Mouse (Mus musculus): ENCODE measurements around the gene Itgb2. TPM values are rescaled to one million over a fixed set of nuclear protein-coding genes. Genes with fewer than 3 reads are reported as not detected.

Itgb2 gene
- polyA plus RNA-seq, 1 experiment = 154 TPM

- no peak for DNase-seq (ENCODE audit: low read depth in 1 of 2, low spot score in 2 of 2)
- peak overlapping the region; percentile 94 for H3K27ac ChIP-seq (ENCODE audit: insufficient read depth, low read length)
- no peaks in the 10 kb centered on the region for H3K36me3 ChIP-seq (ENCODE audit: control insufficient read depth, insufficient read depth, low read length)
- no peak for TF ChIP-seq CTCF (IDR thresholded peaks at IDR 0.05; ENCODE audit: extremely low read depth, insufficient read depth, insufficient read length, insufficient replicate concordance)
- TF ChIP-seq POLR2A (IDR thresholded peaks at IDR 0.05; ENCODE audit: low read depth, low read length) = no peak
- peaks cover 7% of the 10 kb centered on the region; the same call in 1 of the 2 replicates for H3K4me1 ChIP-seq (ENCODE audit: control insufficient read depth, insufficient read depth, insufficient read length)
- WGBS = 9% methylated on average over 8 of the region's 8 CpGs
- H3K27me3 ChIP-seq (ENCODE audit: control insufficient read depth, insufficient read depth, low read length) = no peaks in the 10 kb centered on the region
- H3K4me3 ChIP-seq (ENCODE audit: extremely low read depth, insufficient read depth, insufficient read length) = peak overlapping the region; percentile 88
Measured at GRCm38 (mm10) chr10:77582285-77582618, 52.2 kb downstream of the Itgb2 start.

DNA sequence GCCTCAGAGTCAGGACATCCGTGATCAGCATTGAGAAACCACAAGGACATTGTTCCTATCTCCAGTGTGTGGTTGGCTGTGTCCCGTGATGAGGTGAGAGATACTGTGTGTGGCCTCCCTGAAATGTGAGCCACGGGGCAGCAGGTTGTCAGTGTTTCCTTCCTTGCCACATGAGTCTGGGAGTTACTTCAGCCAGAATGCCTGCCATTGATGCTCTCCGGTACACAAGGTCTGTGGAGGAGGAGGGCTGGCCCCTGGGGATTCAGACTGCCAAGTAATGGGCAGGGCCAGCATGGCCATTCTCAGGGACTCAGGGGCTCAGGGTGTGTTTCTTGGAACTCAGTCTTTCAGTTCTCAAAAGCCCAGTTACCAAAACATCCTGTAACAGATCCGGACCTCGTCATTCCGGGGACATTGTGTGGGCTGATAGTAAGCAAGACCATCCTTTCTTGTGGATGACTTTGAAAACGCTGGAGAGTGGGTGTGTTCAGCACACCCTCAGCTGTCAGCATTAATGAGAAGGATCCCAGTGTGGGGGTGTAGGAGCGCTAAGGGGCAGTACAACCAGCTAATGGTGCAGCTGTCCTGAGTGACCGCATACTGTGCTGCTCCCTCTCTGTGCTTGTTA is 53.9 kb downstream of the Itgb2 start:
- DNase-seq (ENCODE audit: low read depth in 1 of 2, low spot score in 2 of 2) = no peak
- 48% methylated on average over 10 of the region's 10 CpGs for WGBS
- TF ChIP-seq POLR2A (IDR thresholded peaks at IDR 0.05; ENCODE audit: low read depth, low read length) (no peak), CTCF (IDR thresholded peaks at IDR 0.05; ENCODE audit: extremely low read depth, insufficient read depth, insufficient read length, insufficient replicate concordance) (no peak)
- H3K4me1 ChIP-seq (ENCODE audit: control insufficient read depth, insufficient read depth, insufficient read length) = peaks cover 7% of the 10 kb centered on the region; the same call in 1 of the 2 replicates
- H3K36me3 ChIP-seq (ENCODE audit: control insufficient read depth, insufficient read depth, low read length) = 0 out of 2 replicates have a peak, but pooled peaks cover 2% of the 10 kb centered on the region
- no peaks in the 10 kb centered on the region for H3K27me3 ChIP-seq (ENCODE audit: control insufficient read depth, insufficient read depth, low read length)
- H3K27ac ChIP-seq (ENCODE audit: insufficient read depth, low read length) = no peak overlapping the region
- H3K4me3 ChIP-seq (ENCODE audit: extremely low read depth, insufficient read depth, insufficient read length) = no peak overlapping the region

DNA sequence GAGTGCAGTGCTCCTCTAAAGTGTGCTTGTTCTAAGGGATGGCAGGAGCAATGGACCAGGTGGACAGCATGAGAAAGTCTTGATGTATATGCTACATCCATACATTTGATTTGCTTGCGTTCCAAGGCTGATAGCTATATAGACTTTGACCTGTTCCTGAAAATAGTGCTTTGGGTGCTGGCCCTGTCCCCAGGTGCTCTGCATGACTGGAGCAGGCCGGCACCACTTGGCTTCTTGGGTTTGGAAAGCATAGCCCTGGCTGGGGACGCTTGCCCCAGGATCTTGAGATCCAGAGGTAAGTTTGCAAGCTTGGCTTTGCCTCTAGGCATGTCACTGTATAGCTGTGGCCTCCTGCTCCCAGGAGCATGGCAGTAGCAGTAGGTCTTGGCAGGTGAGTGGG is 56.6 kb downstream of the Itgb2 start:
- Histone ChIP-seq H3K4me3 (ENCODE audit: extremely low read depth, insufficient read depth, insufficient read length) (no peak overlapping the region), H3K36me3 (ENCODE audit: control insufficient read depth, insufficient read depth, low read length) (peaks cover 7% of the 10 kb centered on the region), H3K27me3 (ENCODE audit: control insufficient read depth, insufficient read depth, low read length) (no peaks in the 10 kb centered on the region), H3K4me1 (ENCODE audit: control insufficient read depth, insufficient read depth, insufficient read length) (peaks cover 4% of the 10 kb centered on the region; the same call in 1 of the 2 replicates), H3K27ac (ENCODE audit: insufficient read depth, low read length) (no peak overlapping the region)
- DNase-seq (ENCODE audit: low read depth in 1 of 2, low spot score in 2 of 2) = no peak
- no peak for TF ChIP-seq CTCF (IDR thresholded peaks at IDR 0.05; ENCODE audit: extremely low read depth, insufficient read depth, insufficient read length, insufficient replicate concordance)
- TF ChIP-seq POLR2A (IDR thresholded peaks at IDR 0.05; ENCODE audit: low read depth, low read length) = no peak
- 93% methylated on average over 3 of the region's 3 CpGs for WGBS

DNA sequence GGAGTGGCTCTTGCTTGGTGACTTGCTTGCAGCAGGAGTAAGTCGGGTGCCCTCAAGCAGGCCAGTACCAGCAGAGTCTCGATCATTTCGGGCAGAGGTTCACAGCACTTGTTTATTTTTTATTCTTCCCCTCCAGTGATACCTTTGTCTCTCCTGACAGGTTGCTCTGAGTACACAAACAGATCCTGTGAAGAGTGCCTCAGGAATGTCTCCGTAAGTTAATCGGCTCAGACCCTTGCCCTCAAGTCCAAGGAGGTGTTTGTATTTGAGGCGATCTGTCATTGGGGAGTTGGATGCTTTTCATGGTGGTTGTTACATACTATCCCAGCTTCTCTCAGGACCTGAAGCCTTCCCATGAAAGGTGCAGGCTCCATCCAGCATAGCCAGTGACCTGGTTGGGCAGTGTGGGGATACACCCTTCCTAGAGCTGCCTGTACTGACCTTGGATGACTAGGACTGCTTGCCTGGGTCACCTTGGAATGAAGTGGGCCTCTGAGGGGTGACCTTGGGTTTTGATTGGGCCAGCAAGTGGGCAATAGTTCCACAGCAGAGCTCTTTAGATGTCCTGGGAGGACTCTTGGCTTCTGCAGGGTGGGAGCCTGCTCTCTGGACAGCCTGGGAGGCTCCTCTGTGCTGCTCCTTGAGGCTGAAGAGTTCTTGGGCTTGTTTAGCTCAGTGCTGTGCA is 57.2 kb downstream of the Itgb2 start:
- peaks cover 7% of the 10 kb centered on the region for H3K36me3 ChIP-seq (ENCODE audit: control insufficient read depth, insufficient read depth, low read length)
- H3K4me3 ChIP-seq (ENCODE audit: extremely low read depth, insufficient read depth, insufficient read length) = no peak overlapping the region
- DNase-seq (ENCODE audit: low read depth in 1 of 2, low spot score in 2 of 2) = no peak
- WGBS = 95% methylated on average over 6 of the region's 6 CpGs
- no peaks in the 10 kb centered on the region for H3K27me3 ChIP-seq (ENCODE audit: control insufficient read depth, insufficient read depth, low read length)
- peaks cover 3% of the 10 kb centered on the region; the same call in 1 of the 2 replicates for H3K4me1 ChIP-seq (ENCODE audit: control insufficient read depth, insufficient read depth, insufficient read length)
- TF ChIP-seq POLR2A (IDR thresholded peaks at IDR 0.05; ENCODE audit: low read depth, low read length) (no peak), CTCF (IDR thresholded peaks at IDR 0.05; ENCODE audit: extremely low read depth, insufficient read depth, insufficient read length, insufficient replicate concordance) (no peak)
- no peak overlapping the region for H3K27ac ChIP-seq (ENCODE audit: insufficient read depth, low read length)

- H3K27ac ChIP-seq (ENCODE audit: insufficient read depth, low read length) = no peak overlapping the region
- TF ChIP-seq CTCF (IDR thresholded peaks at IDR 0.05; ENCODE audit: extremely low read depth, insufficient read depth, insufficient read length, insufficient replicate concordance) (no peak), POLR2A (IDR thresholded peaks at IDR 0.05; ENCODE audit: low read depth, low read length) (no peak)
- WGBS = 88% methylated on average over 2 of the region's 2 CpGs
- no peaks in the 10 kb centered on the region for H3K4me1 ChIP-seq (ENCODE audit: control insufficient read depth, insufficient read depth, insufficient read length)
- H3K4me3 ChIP-seq (ENCODE audit: extremely low read depth, insufficient read depth, insufficient read length) = no peak overlapping the region
- peaks cover 9% of the 10 kb centered on the region for H3K36me3 ChIP-seq (ENCODE audit: control insufficient read depth, insufficient read depth, low read length)
- H3K27me3 ChIP-seq (ENCODE audit: control insufficient read depth, insufficient read depth, low read length) = no peaks in the 10 kb centered on the region
- no peak for DNase-seq (ENCODE audit: low read depth in 1 of 2, low spot score in 2 of 2)
Measured at GRCm38 (mm10) chr10:77588036-77588435, 58.0 kb downstream of the Itgb2 start.

- 46% methylated on average over 7 of the region's 7 CpGs for WGBS
- Histone ChIP-seq H3K27ac (ENCODE audit: insufficient read depth, low read length) (no peak overlapping the region), H3K4me1 (ENCODE audit: control insufficient read depth, insufficient read depth, insufficient read length) (no peaks in the 10 kb centered on the region), H3K36me3 (ENCODE audit: control insufficient read depth, insufficient read depth, low read length) (peaks cover 18% of the 10 kb centered on the region), H3K4me3 (ENCODE audit: extremely low read depth, insufficient read depth, insufficient read length) (no peak overlapping the region), H3K27me3 (ENCODE audit: control insufficient read depth, insufficient read depth, low read length) (no peaks in the 10 kb centered on the region)
- no peak for TF ChIP-seq POLR2A (IDR thresholded peaks at IDR 0.05; ENCODE audit: low read depth, low read length)
- TF ChIP-seq CTCF (IDR thresholded peaks at IDR 0.05; ENCODE audit: extremely low read depth, insufficient read depth, insufficient read length, insufficient replicate concordance) = no peak
- DNase-seq (ENCODE audit: low read depth in 1 of 2, low spot score in 2 of 2) = no peak
Measured at GRCm38 (mm10) chr10:77589117-77589516, 59.1 kb downstream of the Itgb2 start.

DNA sequence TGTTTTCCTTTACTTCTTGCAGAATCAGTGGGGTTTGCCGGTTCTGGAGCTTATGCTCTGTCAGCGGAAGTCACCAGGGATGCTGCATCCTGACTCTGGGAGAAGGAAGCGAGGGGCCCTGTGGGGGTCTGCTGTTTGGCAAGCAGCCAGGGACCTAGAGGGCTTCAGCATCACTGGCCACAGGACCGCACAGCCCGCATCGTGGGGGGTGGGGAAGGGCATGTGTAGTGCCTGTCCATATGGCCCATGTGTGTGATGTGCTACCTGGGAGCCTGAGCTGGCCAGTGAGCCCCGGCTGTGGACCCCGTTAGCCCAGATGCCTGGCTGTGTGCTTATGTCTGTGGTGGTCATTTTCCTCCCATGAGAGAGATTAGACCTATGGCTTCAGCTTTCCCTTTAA is 59.7 kb downstream of the Itgb2 start:
- H3K4me3 ChIP-seq (ENCODE audit: extremely low read depth, insufficient read depth, insufficient read length) = no peak overlapping the region
- TF ChIP-seq POLR2A (IDR thresholded peaks at IDR 0.05; ENCODE audit: low read depth, low read length) (no peak), CTCF (IDR thresholded peaks at IDR 0.05; ENCODE audit: extremely low read depth, insufficient read depth, insufficient read length, insufficient replicate concordance) (no peak)
- no peak overlapping the region for H3K27ac ChIP-seq (ENCODE audit: insufficient read depth, low read length)
- 89% methylated on average over 8 of the region's 8 CpGs for WGBS
- no peaks in the 10 kb centered on the region for H3K4me1 ChIP-seq (ENCODE audit: control insufficient read depth, insufficient read depth, insufficient read length)
- peaks cover 21% of the 10 kb centered on the region for H3K36me3 ChIP-seq (ENCODE audit: control insufficient read depth, insufficient read depth, low read length)
- no peaks in the 10 kb centered on the region for H3K27me3 ChIP-seq (ENCODE audit: control insufficient read depth, insufficient read depth, low read length)
- no peak for DNase-seq (ENCODE audit: low read depth in 1 of 2, low spot score in 2 of 2)

All from spleen, adult 2 months (tissue).